In the genomic region with DNA sequence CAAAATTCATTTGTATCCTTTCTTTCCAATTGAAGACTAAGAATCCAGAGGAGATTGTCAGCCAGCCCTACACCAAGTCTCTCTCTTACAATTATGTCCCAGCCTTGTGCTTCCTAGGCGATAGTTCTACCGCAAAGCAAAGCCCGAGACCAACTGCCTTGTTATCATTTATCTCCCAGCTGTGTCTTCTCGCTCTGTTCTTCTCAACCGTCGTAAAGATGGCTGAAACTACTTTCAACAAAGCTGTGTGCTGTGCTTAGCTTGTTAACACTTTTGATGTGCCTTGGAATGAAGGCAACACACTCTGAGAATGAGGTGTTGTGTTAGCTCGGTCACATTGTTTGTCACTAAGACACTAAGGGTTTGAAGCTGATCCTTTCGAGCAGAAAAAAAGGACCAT, we compare ENCODE assay signal across 8 mouse cellular contexts. TPM values are rescaled to one million over a fixed set of nuclear protein-coding genes. Genes with fewer than 3 reads are reported as not detected.
DNase-seq lines count a peak whose midpoint lies in the region; ATAC-seq lines count a peak whose summit lies in the region.

No protein-coding gene starts in this region.

- no peak for DNase-seq in heart, adult 18-20 months
- DNase-seq in c-Kit-positive CD71-positive TER-119-negative erythroid progenitor cells, embryonic 14.5 days (ENCODE audit: low read depth): peak; percentile 61
- DNase-seq in thymus, postnatal 25 days: no peak
- no peak for DNase-seq in layer of hippocampus, adult 9-10 months (ENCODE audit: low spot score)

- peaks cover 40% of the 10 kb centered on the region for H3K4me1 ChIP-seq in heart, embryonic 13.5 days
- peaks cover 16% of the 10 kb centered on the region for H3K4me1 ChIP-seq in hindbrain, embryonic 16.5 days (ENCODE audit: control insufficient read depth, insufficient read depth, low read depth, low read length)
- H3K4me1 ChIP-seq in midbrain, embryonic 13.5 days (replicated peaks): peaks cover 35% of the 10 kb centered on the region

- ATAC-seq in heart, embryonic 13.5 days (ENCODE audit: extremely low read depth, insufficient number of reproducible peaks, low FRiP score, low TSS enrichment): no peak
- peak; percentile 26 for ATAC-seq in hindbrain, embryonic 16.5 days
- ATAC-seq in midbrain, embryonic 13.5 days: peak; percentile 31
- ATAC-seq in granulocyte monocyte progenitor cell, adult 5-6 weeks (replicated peaks; ENCODE audit: poor library complexity, severe bottlenecking): no peak

- peak overlapping the region; percentile 25 for H3K27ac ChIP-seq in heart, embryonic 13.5 days (replicated peaks)
- H3K27ac ChIP-seq in hindbrain, embryonic 16.5 days (ENCODE audit: low read depth, low read length): peak overlapping the region; percentile 97
- H3K27ac ChIP-seq in midbrain, embryonic 13.5 days: peak overlapping the region; percentile 95

- no peaks in the 10 kb centered on the region for H3K9me3 ChIP-seq in heart, embryonic 13.5 days
- no peaks in the 10 kb centered on the region for H3K9me3 ChIP-seq in hindbrain, embryonic 16.5 days (ENCODE audit: control insufficient read depth, low read length)
- H3K9me3 ChIP-seq in midbrain, embryonic 13.5 days: no peaks in the 10 kb centered on the region

- peak overlapping the region; percentile 67 for H3K4me3 ChIP-seq in heart, embryonic 13.5 days
- H3K4me3 ChIP-seq in hindbrain, embryonic 16.5 days (ENCODE audit: low read length): peak overlapping the region; percentile 84
- peak overlapping the region; percentile 88 for H3K4me3 ChIP-seq in midbrain, embryonic 13.5 days (replicated peaks)

- WGBS in heart, embryonic 13.5 days: 23% methylated on average over 8 of the region's 8 CpGs
- WGBS in hindbrain, embryonic 16.5 days: 18% methylated on average over 8 of the region's 8 CpGs
- WGBS in midbrain, embryonic 13.5 days: 33% methylated on average over 8 of the region's 8 CpGs

- H3K9ac ChIP-seq in heart, embryonic 13.5 days: no peak overlapping the region
- H3K9ac ChIP-seq in hindbrain, embryonic 16.5 days (ENCODE audit: low read depth, low read length): peak overlapping the region; percentile 92
- H3K9ac ChIP-seq in midbrain, embryonic 13.5 days (replicated peaks): peak overlapping the region; percentile 95

- H3K36me3 ChIP-seq in heart, embryonic 13.5 days: no peaks in the 10 kb centered on the region
- H3K36me3 ChIP-seq in hindbrain, embryonic 16.5 days (ENCODE audit: control insufficient read depth, insufficient read depth, low read length): no peaks in the 10 kb centered on the region
- H3K36me3 ChIP-seq in midbrain, embryonic 13.5 days: no peaks in the 10 kb centered on the region

- peaks cover 35% of the 10 kb centered on the region for H3K27me3 ChIP-seq in heart, embryonic 13.5 days (replicated peaks)
- H3K27me3 ChIP-seq in hindbrain, embryonic 16.5 days (replicated peaks; ENCODE audit: control insufficient read depth, insufficient read depth, low read length): no peaks in the 10 kb centered on the region
- no peaks in the 10 kb centered on the region for H3K27me3 ChIP-seq in midbrain, embryonic 13.5 days

- H3K4me2 ChIP-seq in heart, embryonic 13.5 days: peak overlapping the region; percentile 92
- peak overlapping the region; percentile 74 for H3K4me2 ChIP-seq in hindbrain, embryonic 16.5 days (ENCODE audit: low read length)
- peak overlapping the region; percentile 84 for H3K4me2 ChIP-seq in midbrain, embryonic 13.5 days (replicated peaks)

RNA-seq across cellular contexts. Expression of a gene that starts 0.7 kb away (rescaled TPM):
- 1.1 and 1.7 TPM in 2 replicates for polyA plus RNA-seq in heart, embryonic 13.5 days (2015; fragmentation: Nextera tagmentation; extraction: Ambion mirVana)
- total RNA-seq in heart, adult 18-20 months (2021): under 1 TPM in 1 of 2 experiments, not detected in 1; 0.31 TPM
- polyA plus RNA-seq in hindbrain, embryonic 16.5 days (2015; fragmentation: Nextera tagmentation; extraction: Ambion mirVana): 27.3 and 38.5 TPM in 2 replicates
- 31.8 and 38.7 TPM in 2 replicates for polyA plus RNA-seq in midbrain, embryonic 13.5 days (2015; fragmentation: Nextera tagmentation; extraction: Ambion mirVana)
- not detected in 2 replicates for total RNA-seq in granulocyte monocyte progenitor cell, adult 5-6 weeks (2014; fragmentation: Nextera tagmentation)
- total RNA-seq in granulocyte monocyte progenitor cell, adult 5-6 weeks (2017): 0.13 TPM in 1 of 2 replicates, not detected in the other

RNA-seq across cellular contexts. Expression of a gene that starts 13.4 kb away (rescaled TPM):
- 17.0 and 17.5 TPM in 2 replicates for polyA plus RNA-seq in heart, embryonic 13.5 days (2015; fragmentation: Nextera tagmentation; extraction: Ambion mirVana)
- total RNA-seq in heart, adult 18-20 months (2021): 1 to 10 TPM; 4.5 to 8.4 TPM
- polyA plus RNA-seq in hindbrain, embryonic 16.5 days (2015; fragmentation: Nextera tagmentation; extraction: Ambion mirVana): 5.7 and 7.8 TPM in 2 replicates
- polyA plus RNA-seq in midbrain, embryonic 13.5 days (2015; fragmentation: Nextera tagmentation; extraction: Ambion mirVana): 14.0 and 15.2 TPM in 2 replicates
- total RNA-seq in granulocyte monocyte progenitor cell, adult 5-6 weeks (2014; fragmentation: Nextera tagmentation): 52.0 and 70.0 TPM in 2 replicates
- 30.2 and 39.5 TPM in 2 replicates for total RNA-seq in granulocyte monocyte progenitor cell, adult 5-6 weeks (2017)

RNA-seq across cellular contexts. Expression of a gene that starts 41.7 kb away (rescaled TPM):
- polyA plus RNA-seq in heart, embryonic 13.5 days (2015; fragmentation: Nextera tagmentation; extraction: Ambion mirVana): 136 and 141 TPM in 2 replicates
- total RNA-seq in heart, adult 18-20 months (2021): 100 to 1,000 TPM; 129 to 152 TPM
- polyA plus RNA-seq in hindbrain, embryonic 16.5 days (2015; fragmentation: Nextera tagmentation; extraction: Ambion mirVana): 396 and 405 TPM in 2 replicates
- polyA plus RNA-seq in midbrain, embryonic 13.5 days (2015; fragmentation: Nextera tagmentation; extraction: Ambion mirVana): 238 and 263 TPM in 2 replicates
- 110 and 113 TPM in 2 replicates for total RNA-seq in granulocyte monocyte progenitor cell, adult 5-6 weeks (2014; fragmentation: Nextera tagmentation)
- total RNA-seq in granulocyte monocyte progenitor cell, adult 5-6 weeks (2017): 194 and 224 TPM in 2 replicates

Comparison
In these comparisons a context has a peak if more than half of its experiments do, and no peak if none do; other contexts are left out.
1. ATAC-seq: peak in hindbrain, embryonic 16.5 days (single experiment) and midbrain, embryonic 13.5 days (single experiment); none in heart, embryonic 13.5 days (single experiment) and granulocyte monocyte progenitor cell, adult 5-6 weeks (single experiment).
2. H3K27ac ChIP-seq: peak in every context shown above with its lines; median percentile 97 in hindbrain, embryonic 16.5 days; 95 in midbrain, embryonic 13.5 days; 25 in heart, embryonic 13.5 days.
3. RNA of a gene that starts 0.7 kb away (polyA plus RNA-seq): 31.8 to 38.7 TPM in midbrain, embryonic 13.5 days and 27.3 to 38.5 TPM in hindbrain, embryonic 16.5 days; 1.1 to 1.7 TPM in heart, embryonic 13.5 days; every median in the first group is over 10 times any median in the second.
4. Peak in every context shown above with its lines, with median percentiles within 50 percentile points of each other: H3K4me2 ChIP-seq and H3K4me3 ChIP-seq.